8 mouse cellular contexts compared by ENCODE assay signal in the genomic region with DNA sequence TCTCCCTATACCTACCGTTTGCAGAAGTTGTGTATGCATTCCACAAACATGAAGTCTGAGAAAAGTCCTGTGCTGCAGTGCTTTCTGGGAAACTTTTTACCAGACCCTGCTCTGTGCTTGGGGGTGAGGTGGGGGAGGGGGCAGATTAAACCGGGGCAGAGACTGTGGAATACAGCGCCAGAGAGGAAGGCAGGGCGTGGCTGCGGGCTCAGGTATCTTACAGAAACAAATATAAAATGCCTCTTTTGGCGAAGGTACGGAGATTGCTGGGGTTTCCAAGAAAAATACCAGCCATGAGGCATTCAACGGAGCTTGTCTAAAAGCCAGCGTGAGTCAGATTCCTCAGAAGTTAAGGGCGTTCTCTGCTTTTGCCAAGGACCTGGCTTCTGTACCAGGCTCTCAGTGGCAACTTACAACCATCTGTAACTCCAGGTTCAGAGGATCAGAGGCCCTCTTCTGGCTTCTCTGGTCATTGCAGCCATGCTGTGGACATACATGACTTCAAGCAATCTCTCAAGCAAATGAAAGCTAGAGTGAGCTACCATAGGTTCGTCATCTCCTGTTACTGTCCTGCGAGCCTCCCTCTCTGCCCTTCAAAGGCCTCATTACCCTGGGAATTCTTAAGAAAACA. TPM values are rescaled to one million over a fixed set of nuclear protein-coding genes. Genes with fewer than 3 reads are reported as not detected.
DNase-seq lines count a peak whose midpoint lies in the region; ATAC-seq and TF ChIP-seq lines count a peak whose summit lies in the region.

No protein-coding gene starts in this region.

- no peak overlapping the region for H3K9ac ChIP-seq in forebrain, postnatal 0 days
- H3K9ac ChIP-seq in neural tube, embryonic 15.5 days (replicated peaks) = no peak overlapping the region

- ATAC-seq in forebrain, postnatal 0 days = no peak
- ATAC-seq in neural tube, embryonic 15.5 days (ENCODE audit: low FRiP score) = no peak

- H3K4me3 ChIP-seq in forebrain, postnatal 0 days (ENCODE audit: low read depth, low read length) = no peak overlapping the region
- H3K4me3 ChIP-seq in limb, embryonic 10.5 days = no peak overlapping the region
- no peak overlapping the region for H3K4me3 ChIP-seq in neural tube, embryonic 15.5 days (replicated peaks)

- DNase-seq in adrenal gland, postnatal 36 days = peak; percentile 35 to 43
- no peak for DNase-seq in adrenal gland, postnatal 25 days
- DNase-seq in right cerebral cortex, adult 18-20 months = peak; percentile 33
- DNase-seq in right cerebral cortex, postnatal 36 days (ENCODE audit: low spot score in 2 of 2) = no peak
- DNase-seq in forebrain, postnatal 0 days = peak; percentile 41
- DNase-seq in limb, embryonic 10.5 days (ENCODE audit: low spot score) = peak; percentile 53
- DNase-seq in frontal cortex, postnatal 14 days (ENCODE audit: low spot score in 2 of 2) = no peak

- no peaks in the 10 kb centered on the region for H3K27me3 ChIP-seq in forebrain, postnatal 0 days (ENCODE audit: insufficient read depth, low read length)
- H3K27me3 ChIP-seq in limb, embryonic 10.5 days (ENCODE audit: low read depth, poor library complexity, severe bottlenecking) = peaks cover 13% of the 10 kb centered on the region
- H3K27me3 ChIP-seq in neural tube, embryonic 15.5 days (replicated peaks) = 0 out of 2 replicates have a peak, but pooled peaks cover 3% of the 10 kb centered on the region

- peaks cover 22% of the 10 kb centered on the region for H3K4me1 ChIP-seq in forebrain, postnatal 0 days (ENCODE audit: insufficient read depth)
- H3K4me1 ChIP-seq in limb, embryonic 10.5 days = peaks cover 26% of the 10 kb centered on the region
- H3K4me1 ChIP-seq in neural tube, embryonic 15.5 days = peaks cover 34% of the 10 kb centered on the region

- peak; percentile 53 for TF ChIP-seq CTCF in forebrain, postnatal 0 days (IDR thresholded peaks at IDR 0.05; ENCODE audit: low read depth)

- WGBS in forebrain, postnatal 0 days = 73% methylated on average over 12 of the region's 12 CpGs
- 66% methylated on average over 12 of the region's 12 CpGs for WGBS in limb, embryonic 10.5 days
- WGBS in neural tube, embryonic 15.5 days = 73% methylated on average over 12 of the region's 12 CpGs

- H3K27ac ChIP-seq in forebrain, postnatal 0 days (ENCODE audit: low read depth, low read length) = no peak overlapping the region
- H3K27ac ChIP-seq in limb, embryonic 10.5 days = no peak overlapping the region
- H3K27ac ChIP-seq in neural tube, embryonic 15.5 days (replicated peaks) = no peak overlapping the region

- H3K4me2 ChIP-seq in forebrain, postnatal 0 days (ENCODE audit: low read depth) = no peak overlapping the region
- peak overlapping the region; percentile 92; the same call in 1 of the 2 replicates for H3K4me2 ChIP-seq in neural tube, embryonic 15.5 days

- no peaks in the 10 kb centered on the region for H3K9me3 ChIP-seq in forebrain, postnatal 0 days (ENCODE audit: low read length)
- H3K9me3 ChIP-seq in limb, embryonic 10.5 days (replicated peaks) = no peaks in the 10 kb centered on the region
- H3K9me3 ChIP-seq in neural tube, embryonic 15.5 days (replicated peaks) = no peaks in the 10 kb centered on the region

- no peaks in the 10 kb centered on the region for H3K36me3 ChIP-seq in forebrain, postnatal 0 days (ENCODE audit: insufficient read depth)
- H3K36me3 ChIP-seq in limb, embryonic 10.5 days = no peaks in the 10 kb centered on the region
- no peaks in the 10 kb centered on the region for H3K36me3 ChIP-seq in neural tube, embryonic 15.5 days

RNA-seq across cellular contexts. Expression of a gene that starts 1.3 kb away (rescaled TPM):
- total RNA-seq in adrenal gland, postnatal 36 days (2021) = 10 to 100 TPM; 53.1 to 63.7 TPM
- 54.5 and 79.1 TPM in 2 replicates for total RNA-seq in adrenal gland, postnatal 25 days (2021)
- 36.7 and 44.3 TPM in 2 replicates for total RNA-seq in forebrain, postnatal 0 days (2014; rRNA removed)
- polyA plus RNA-seq in forebrain, postnatal 0 days (2015; fragmentation: Nextera tagmentation; extraction: Ambion mirVana) = 8.7 and 10.6 TPM in 2 replicates
- polyA plus RNA-seq in limb, embryonic 10.5 days (2016; fragmentation: Nextera tagmentation; extraction: Ambion mirVana) = 11.0 and 13.9 TPM in 2 replicates
- 16.3 and 16.8 TPM in 2 replicates for polyA plus RNA-seq in neural tube, embryonic 15.5 days (2015; fragmentation: Nextera tagmentation; extraction: Ambion mirVana)

Comparison
In these comparisons a context has a peak if more than half of its experiments do, and no peak if none do; other contexts are left out.
1. DNase-seq: peak in adrenal gland, postnatal 36 days (2 of 2), right cerebral cortex, adult 18-20 months (single experiment), forebrain, postnatal 0 days (single experiment) and limb, embryonic 10.5 days (single experiment); none in adrenal gland, postnatal 25 days (single experiment), right cerebral cortex, postnatal 36 days (0 of 2) and frontal cortex, postnatal 14 days (0 of 2).